Mouse (Mus musculus): Measurements from ENCODE around the gene Atp11c.
A peak's percentile ranks its signal among the peaks of the same experiment; 100 is the strongest.

The Atp11c gene

GRCm38 (mm10) chrX:60386852-60387251, 205.6 kb downstream of the Atp11c start:
- no peak for DNase-seq (ENCODE audit: low spot score)

- DNase-seq (ENCODE audit: low spot score): no peak
Observed at GRCm38 (mm10) chrX:60381711-60382110, 210.8 kb downstream of the Atp11c start.

GRCm38 (mm10) chrX:60380386-60380785, 212.1 kb downstream of the Atp11c start:
- no peak for DNase-seq (ENCODE audit: low spot score)

- no peak for DNase-seq (ENCODE audit: low spot score)
Observed at GRCm38 (mm10) chrX:60348741-60349140, 243.8 kb downstream of the Atp11c start.

GRCm38 (mm10) chrX:60345447-60345846, 247.1 kb downstream of the Atp11c start:
- no peak for DNase-seq (ENCODE audit: low spot score)

GRCm38 (mm10) chrX:60344991-60345390, 247.5 kb downstream of the Atp11c start:
- no peak for DNase-seq (ENCODE audit: low spot score)

GRCm38 (mm10) chrX:60329735-60330134, 262.8 kb downstream of the Atp11c start:
- DNase-seq (ENCODE audit: low spot score): no peak

GRCm38 (mm10) chrX:60321321-60321720, 271.2 kb downstream of the Atp11c start:
- no peak for DNase-seq (ENCODE audit: low spot score)

GRCm38 (mm10) chrX:60317661-60318060, 274.8 kb downstream of the Atp11c start:
- DNase-seq (ENCODE audit: low spot score): no peak

- DNase-seq (ENCODE audit: low spot score): no peak
Observed at GRCm38 (mm10) chrX:60292335-60292734, 300.2 kb downstream of the Atp11c start.

GRCm38 (mm10) chrX:60255346-60255745, 337.2 kb downstream of the Atp11c start:
- no peak for DNase-seq (ENCODE audit: low spot score)

GRCm38 (mm10) chrX:60187726-60188125, 404.8 kb downstream of the Atp11c start:
- no peak for DNase-seq (ENCODE audit: low spot score)

GRCm38 (mm10) chrX:60182611-60183010, 409.9 kb downstream of the Atp11c start:
- no peak for DNase-seq (ENCODE audit: low spot score)

GRCm38 (mm10) chrX:60178744-60179458, 413.6 kb downstream of the Atp11c start, which contains the start of gene Mcf2:
Gene Mcf2, minus strand, starts transcription at chrX:60179089.
- peak; percentile 4 for DNase-seq (ENCODE audit: low spot score)

- DNase-seq (ENCODE audit: low spot score): peak; percentile 1
Observed at GRCm38 (mm10) chrX:60178025-60178743, 414.3 kb downstream of the Atp11c start.
